Mouse (Mus musculus) G1E (cell line): Measurements from ENCODE around the gene Pdlim4. TPM values are rescaled to one million over a fixed set of nuclear protein-coding genes. Genes with fewer than 3 reads are reported as not detected.
"Not testable (repeated sequence)": the region's sequence is repeated elsewhere in the genome, so short reads cannot be mapped to it uniquely, and the experiment has no call there.

Source experiments
- ATAC-seq: 2 replicates; pipeline ENCODE4 v1.8.0; 2016; ENCODE audit warnings: mild to moderate bottlenecking; ENCODE audit not compliant: insufficient number of reproducible peaks, poor library complexity, low FRiP score, severe bottlenecking; ENCODE audit errors: extremely low read depth
- DNase-seq: peaks from one replicate; pipeline ENCODE4 v3.0.0; 2012; ENCODE audit warnings: low spot score
- H3K27me3 ChIP-seq: 2 replicates; pipeline ENCODE4 v1.6.1; 2012; ENCODE audit warnings: mild to moderate bottlenecking, low read length, inconsistent platforms; ENCODE audit not compliant: insufficient read depth
- H3K36me3 ChIP-seq: replicated peaks from 2 replicates; pipeline ENCODE3; 2012; ENCODE audit warnings: mild to moderate bottlenecking, inconsistent platforms
- H3K4me1 ChIP-seq: 2 replicates; pipeline ENCODE4 v1.6.1; 2012; ENCODE audit warnings: low read depth, low read length, inconsistent platforms, mixed read lengths; ENCODE audit not compliant: insufficient read depth
- H3K4me3 ChIP-seq: 2 replicates; pipeline ENCODE4 v1.5.1; 2012; ENCODE audit warnings: low read depth, mild to moderate bottlenecking, inconsistent platforms, low read length, moderate library complexity, mixed read lengths
- H3K9me3 ChIP-seq: replicated peaks from 2 replicates; pipeline ENCODE4 v1.6.1; 2012; ENCODE audit warnings: inconsistent platforms
- CTCF ChIP-seq: IDR thresholded peaks from 2 replicates; pipeline ENCODE4 v1.5.1; 2012; ENCODE audit warnings: low read depth, low read length, inconsistent platforms, mixed read lengths
- GATA1 ChIP-seq: IDR thresholded peaks from 2 replicates; pipeline ENCODE4 v1.6.1; 2012; ENCODE audit warnings: borderline replicate concordance, low read length, inconsistent platforms, mixed read lengths
- GATA2 ChIP-seq: IDR thresholded peaks from 2 replicates; pipeline ENCODE4 v1.6.1; 2012; ENCODE audit warnings: low read depth, low read length, inconsistent platforms, borderline replicate concordance
- POLR2AphosphoS5 ChIP-seq: IDR thresholded peaks from 2 replicates; pipeline ENCODE4 v1.6.1; 2012; ENCODE audit warnings: low read depth, low read length, inconsistent platforms; ENCODE audit not compliant: insufficient replicate concordance
- TAL1 ChIP-seq: conservative IDR thresholded peaks from 2 replicates; pipeline ENCODE4 v1.6.1; 2012; ENCODE audit warnings: low read depth, low read length, inconsistent platforms, mixed read lengths
- polyA plus RNA-seq: library from polyadenylated mRNA; stranded (reverse); fragments of >175 nt; gene quantifications from 2 replicates; pipeline ENCODE4 v1.2.3, GENCODE M21; 2012
- total RNA-seq, 2 experiments: library from RNA; stranded (forward) in 1 of 2; stranded (reverse) in 1 of 2; fragments of 200-1000 nt in 1 of 2; fragments of >200 nt in 1 of 2; fragmentation: Nextera tagmentation in 1 of 2; gene quantifications; 2 replicates each; pipeline ENCODE4 v1.2.3; 2014 to 2017

The Pdlim4 gene
- total and polyA plus RNA-seq, 3 experiments, result 0.27 TPM; not detected in 2

DNA sequence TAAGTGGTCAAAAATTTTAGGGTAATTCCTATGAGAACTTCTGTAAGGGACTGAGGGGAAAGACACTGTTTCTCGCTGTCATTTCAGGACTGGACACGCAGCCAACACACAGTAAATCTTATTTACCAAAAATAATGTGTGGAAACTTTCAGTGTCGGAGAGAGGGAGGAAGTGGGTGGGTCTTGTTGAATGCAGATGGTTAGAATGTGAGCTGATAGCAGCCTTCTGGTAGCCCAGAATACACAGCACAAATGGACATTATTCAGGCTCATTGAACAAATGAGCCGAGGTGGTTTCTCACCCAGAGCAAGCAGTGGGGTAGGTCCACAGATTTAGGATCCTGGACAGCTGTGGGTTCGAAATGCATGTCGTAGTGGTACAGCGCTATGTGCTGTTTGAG lies 15.7 kb downstream of the Pdlim4 start:
- no peak for DNase-seq
- H3K4me1 ChIP-seq, result no peaks in the 10 kb centered on the region
- no peak for ATAC-seq
- no peak overlapping the region for H3K4me3 ChIP-seq
- H3K27me3 ChIP-seq, result peaks cover 23% of the 10 kb centered on the region; the same call in 1 of the 2 replicates
- no peaks in the 10 kb centered on the region for H3K36me3 ChIP-seq
- TF ChIP-seq GATA1 (no peak), CTCF (no peak), POLR2AphosphoS5 (no peak), GATA2 (no peak), TAL1 (no peak)
- no peaks in the 10 kb centered on the region for H3K9me3 ChIP-seq

DNA sequence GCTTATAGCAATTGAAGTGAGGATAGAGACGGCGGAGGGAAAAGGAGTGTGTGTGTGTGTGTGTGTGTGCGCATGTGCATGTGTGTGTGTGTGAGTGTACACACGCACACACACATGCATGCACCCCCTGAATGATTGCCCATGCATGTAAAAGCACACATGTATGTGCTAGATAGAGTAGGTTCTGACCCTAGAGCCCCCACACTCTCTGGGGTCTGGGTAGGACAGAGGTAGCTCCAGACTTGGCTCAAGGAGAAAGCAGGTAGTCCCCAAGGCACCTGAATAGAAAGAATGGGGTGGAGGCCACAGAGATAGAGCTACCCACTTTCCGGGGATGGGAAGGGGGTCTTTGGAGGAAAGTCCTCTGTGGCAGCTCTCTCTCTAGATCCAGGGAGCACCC lies 16.7 kb downstream of the Pdlim4 start:
- ATAC-seq (no peak), DNase-seq (no peak)
- H3K9me3 ChIP-seq, result no peaks in the 10 kb centered on the region
- no peaks in the 10 kb centered on the region for H3K36me3 ChIP-seq
- H3K27me3 ChIP-seq, result peaks cover 23% of the 10 kb centered on the region; the same call in 1 of the 2 replicates
- TF ChIP-seq CTCF, result no peak
- TF ChIP-seq TAL1, result no peak
- TF ChIP-seq GATA1, result no peak
- TF ChIP-seq GATA2, result no peak
- TF ChIP-seq POLR2AphosphoS5, result no peak
- no peak overlapping the region for H3K4me3 ChIP-seq
- H3K4me1 ChIP-seq, result no peaks in the 10 kb centered on the region

DNA sequence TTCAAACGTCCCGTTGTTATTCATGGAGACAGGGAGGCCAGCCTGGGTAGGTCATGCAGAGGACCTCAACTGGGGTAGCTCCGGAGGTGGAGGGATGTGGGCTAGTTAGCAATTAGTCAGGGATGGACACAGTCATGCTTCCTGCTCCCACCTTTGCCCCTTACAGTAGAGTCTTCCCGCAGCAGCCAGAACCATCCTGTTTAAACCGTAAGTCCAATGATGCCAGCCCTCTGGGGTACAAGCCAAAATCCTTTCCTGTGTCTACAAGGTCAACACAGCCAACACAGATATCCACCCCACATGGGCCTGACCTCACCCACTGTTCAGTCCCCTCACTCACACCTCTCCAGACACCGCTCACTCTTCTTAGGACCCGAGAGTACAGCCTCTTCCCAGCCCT lies 17.7 kb downstream of the Pdlim4 start:
- no peaks in the 10 kb centered on the region for H3K4me1 ChIP-seq
- H3K9me3 ChIP-seq, result no peaks in the 10 kb centered on the region
- H3K36me3 ChIP-seq, result no peaks in the 10 kb centered on the region
- DNase-seq (no peak), ATAC-seq (no peak)
- no peak overlapping the region for H3K4me3 ChIP-seq
- TF ChIP-seq CTCF (no peak), GATA2 (no peak), TAL1 (no peak), GATA1 (no peak), POLR2AphosphoS5 (no peak)
- peaks cover 20% of the 10 kb centered on the region; the same call in 1 of the 2 replicates for H3K27me3 ChIP-seq

DNA sequence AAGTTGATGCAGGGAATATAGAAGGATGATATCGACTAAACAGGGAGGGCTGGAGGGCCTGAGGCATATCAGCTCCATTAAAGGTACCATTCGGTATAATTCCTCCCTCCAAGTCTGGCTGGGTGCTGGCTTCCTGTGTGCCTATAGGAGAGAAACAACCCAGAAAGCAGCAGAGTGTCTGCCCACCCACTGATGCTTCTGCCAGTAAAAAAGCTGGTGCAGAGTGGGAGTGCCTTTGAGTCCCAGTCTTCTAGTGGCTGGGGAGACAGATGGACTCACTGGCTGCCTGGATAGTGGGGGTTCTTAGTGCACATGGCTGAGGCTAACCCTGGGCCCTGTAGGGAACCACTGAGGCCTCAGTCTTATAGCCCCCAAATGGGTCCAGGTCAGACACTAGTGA lies 18.6 kb downstream of the Pdlim4 start:
- TF ChIP-seq GATA1 (no peak), TAL1 (no peak), CTCF (no peak), POLR2AphosphoS5 (no peak), GATA2 (no peak)
- DNase-seq (no peak), ATAC-seq (no peak)
- Histone ChIP-seq H3K4me1 (no peaks in the 10 kb centered on the region), H3K27me3 (peaks cover 13% of the 10 kb centered on the region; the same call in 1 of the 2 replicates), H3K4me3 (no peak overlapping the region), H3K9me3 (no peaks in the 10 kb centered on the region), H3K36me3 (no peaks in the 10 kb centered on the region)

DNA sequence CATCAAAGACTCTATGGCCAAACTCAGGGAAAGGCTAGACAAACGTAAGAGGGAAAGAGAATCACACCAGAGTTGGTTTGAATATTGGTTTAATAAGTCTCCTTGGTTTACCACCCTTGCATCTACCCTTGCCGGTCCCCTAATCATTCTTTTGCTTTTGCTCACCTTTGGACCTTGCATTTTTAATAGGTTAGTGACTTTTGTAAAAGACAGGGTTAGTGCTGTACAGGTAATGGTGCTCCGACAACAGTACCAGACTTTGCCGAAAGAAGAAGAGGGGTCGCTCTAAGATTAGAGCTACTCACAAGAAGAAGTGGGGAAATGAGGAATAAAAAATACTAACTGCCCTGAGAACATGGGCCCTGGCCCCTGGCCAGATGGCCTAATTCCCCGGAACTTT lies 28.1 kb downstream of the Pdlim4 start:
- Histone ChIP-seq H3K36me3 (no peaks in the 10 kb centered on the region), H3K9me3 (no peaks in the 10 kb centered on the region), H3K27me3 (peaks cover 4% of the 10 kb centered on the region; the same call in 1 of the 2 replicates), H3K4me1 (no peaks in the 10 kb centered on the region), H3K4me3 (no peak overlapping the region)
- ATAC-seq, result no peak
- no peak for TF ChIP-seq CTCF
- TF ChIP-seq GATA2, result no peak
- no peak for TF ChIP-seq GATA1
- no peak for TF ChIP-seq POLR2AphosphoS5
- TF ChIP-seq TAL1, result no peak
- DNase-seq, result no peak

DNA sequence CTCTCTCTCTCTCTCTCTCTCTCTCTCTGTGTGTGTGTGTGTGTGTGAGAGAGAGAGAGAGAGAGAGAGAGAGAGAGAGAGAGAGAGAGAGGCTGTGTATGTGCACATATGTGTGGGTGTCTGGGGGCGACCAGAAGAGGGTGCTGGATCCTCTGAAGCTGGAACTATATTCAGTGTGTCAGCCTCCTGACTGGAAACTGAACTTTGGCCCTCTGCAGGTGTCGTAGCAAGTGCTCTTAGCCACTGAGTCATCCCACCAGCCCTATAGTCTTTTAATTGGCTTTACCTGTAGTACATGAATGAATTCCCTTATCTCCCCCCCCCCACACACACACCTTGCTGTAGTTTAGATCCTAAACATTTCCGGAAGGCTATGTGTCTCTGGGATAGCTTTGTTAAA lies 35.9 kb downstream of the Pdlim4 start:
- Histone ChIP-seq H3K4me1 (peaks cover 25% of the 10 kb centered on the region), H3K27me3 (peaks cover 13% of the 10 kb centered on the region)
- not testable (repeated sequence) for H3K36me3 ChIP-seq, H3K9me3 ChIP-seq, DNase-seq, ATAC-seq, H3K4me3 ChIP-seq

DNA sequence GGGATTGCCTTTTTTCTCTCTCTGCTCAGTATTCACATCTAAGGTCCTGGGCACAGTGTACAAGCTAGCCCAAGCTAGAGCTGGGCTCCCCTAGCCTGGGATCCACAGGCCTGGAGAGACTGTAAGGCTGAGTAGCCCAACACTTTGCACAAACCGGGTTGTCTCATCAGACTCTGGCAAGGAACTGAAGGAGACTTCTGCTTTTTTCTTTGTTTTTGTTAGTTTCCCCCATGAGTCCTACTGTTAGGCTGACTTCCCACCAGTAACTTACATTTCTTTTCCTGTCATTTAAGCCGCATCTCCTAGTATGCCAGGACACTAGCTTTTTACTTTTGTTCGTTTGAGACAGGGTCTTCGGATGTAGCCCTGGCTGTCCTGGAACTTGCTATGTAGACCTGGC lies 39.8 kb downstream of the Pdlim4 start:
- Histone ChIP-seq H3K4me1 (peaks cover 61% of the 10 kb centered on the region), H3K27me3 (peaks cover 22% of the 10 kb centered on the region), H3K36me3 (no peaks in the 10 kb centered on the region), H3K4me3 (peak overlapping the region; percentile 74; the same call in 1 of the 2 replicates), H3K9me3 (no peaks in the 10 kb centered on the region)
- DNase-seq, result no peak
- ATAC-seq, result no peak
- TF ChIP-seq GATA2 (no peak), CTCF (no peak), POLR2AphosphoS5 (no peak), GATA1 (no peak), TAL1 (no peak)
